Mouse (Mus musculus): ENCODE measurements around the gene Gm45716. TPM values are rescaled to one million over a fixed set of nuclear protein-coding genes. Genes with fewer than 3 reads are reported as not detected.

Gene Gm45716
- polyA plus RNA-seq, 1 experiment from 2014 or later, result 23.6 TPM

GRCm38 (mm10) chr11:90241874-90242273 lies 54.4 kb downstream of the Gm45716 start:
- H3K4me2 ChIP-seq, result no peak overlapping the region
- WGBS, result 94% methylated on average over 2 of the region's 2 CpGs

GRCm38 (mm10) chr11:90243300-90243699 lies 55.8 kb downstream of the Gm45716 start:
- no peak overlapping the region for H3K4me3 ChIP-seq
- 94% methylated on average over 2 of the region's 2 CpGs for WGBS
- H3K9ac ChIP-seq, result no peak overlapping the region
- H3K4me1 ChIP-seq, result no peaks in the 10 kb centered on the region
- ATAC-seq (replicated peaks), result no peak
- no peaks in the 10 kb centered on the region for H3K36me3 ChIP-seq (replicated peaks)
- H3K4me2 ChIP-seq, result no peak overlapping the region
- no peak overlapping the region for H3K27ac ChIP-seq
- H3K9me3 ChIP-seq, result no peaks in the 10 kb centered on the region
- no peaks in the 10 kb centered on the region for H3K27me3 ChIP-seq (replicated peaks)

More at GRCm38 (mm10) chr11:90241874-90242273, 54.4 kb downstream of the Gm45716 start:
- Histone ChIP-seq H3K9ac (no peak overlapping the region), H3K27me3 (replicated peaks) (no peaks in the 10 kb centered on the region), H3K4me1 (no peaks in the 10 kb centered on the region), H3K4me3 (no peak overlapping the region), H3K9me3 (no peaks in the 10 kb centered on the region), H3K27ac (no peak overlapping the region), H3K36me3 (replicated peaks) (no peaks in the 10 kb centered on the region)
- no peak for ATAC-seq (replicated peaks)

- Histone ChIP-seq H3K4me1 (peaks cover 12% of the 10 kb centered on the region), H3K4me3 (no peak overlapping the region), H3K27ac (no peak overlapping the region), H3K9ac (no peak overlapping the region), H3K36me3 (replicated peaks) (no peaks in the 10 kb centered on the region), H3K9me3 (no peaks in the 10 kb centered on the region), H3K4me2 (no peak overlapping the region), H3K27me3 (replicated peaks) (no peaks in the 10 kb centered on the region)
- WGBS, result 81% methylated on average over 6 of the region's 6 CpGs
- ATAC-seq (replicated peaks), result no peak
Observed at GRCm38 (mm10) chr11:90245630-90246029, 58.1 kb downstream of the Gm45716 start.

- Histone ChIP-seq H3K9me3 (no peaks in the 10 kb centered on the region), H3K27ac (no peak overlapping the region), H3K9ac (no peak overlapping the region), H3K4me3 (no peak overlapping the region), H3K36me3 (replicated peaks) (no peaks in the 10 kb centered on the region), H3K4me2 (no peak overlapping the region), H3K4me1 (peaks cover 21% of the 10 kb centered on the region), H3K27me3 (replicated peaks) (no peaks in the 10 kb centered on the region)
- no peak for ATAC-seq (replicated peaks)
- whole genome bisulfite sequencing, result 89% methylated on average over 4 of the region's 4 CpGs
Observed at GRCm38 (mm10) chr11:90246676-90247075, 59.2 kb downstream of the Gm45716 start.

GRCm38 (mm10) chr11:90247793-90248192 lies 60.3 kb downstream of the Gm45716 start:
- ATAC-seq (replicated peaks), result no peak

GRCm38 (mm10) chr11:90249025-90249650 lies 61.7 kb downstream of the Gm45716 start, which contains the start of gene Mmd:
Gene Mmd, plus strand, starts transcription at chr11:90249456.
- Histone ChIP-seq H3K9me3 (no peaks in the 10 kb centered on the region), H3K4me3 (peak within 1 kb of the TSS; percentile 69), H3K4me2 (peak within 1 kb of the TSS; percentile 83), H3K4me1 (peaks cover 35% of the 10 kb centered on the region), H3K27me3 (replicated peaks) (no peaks in the 10 kb centered on the region), H3K9ac (peak within 1 kb of the TSS; percentile 88), H3K27ac (peak within 1 kb of the TSS; percentile 93), H3K36me3 (replicated peaks) (no peaks in the 10 kb centered on the region)
- WGBS, result under 1% methylated on average over 47 of the region's 51 CpGs
- ATAC-seq (replicated peaks), result peak; percentile 99

More at GRCm38 (mm10) chr11:90247793-90248192, 60.3 kb downstream of the Gm45716 start:
- Histone ChIP-seq H3K4me3 (no peak overlapping the region), H3K9me3 (no peaks in the 10 kb centered on the region), H3K4me2 (no peak overlapping the region), H3K27me3 (replicated peaks) (no peaks in the 10 kb centered on the region), H3K4me1 (peaks cover 31% of the 10 kb centered on the region), H3K9ac (no peak overlapping the region), H3K36me3 (replicated peaks) (no peaks in the 10 kb centered on the region), H3K27ac (0 out of 2 replicates have a peak overlapping the region, but pooled peaks have one; percentile 93)
- 77% methylated on average over 4 of the region's 4 CpGs for WGBS

- H3K4me3 ChIP-seq, result peak overlapping the region; percentile 69
- peak; percentile 69 for ATAC-seq (replicated peaks)
- peak overlapping the region; percentile 93 for H3K27ac ChIP-seq
- no peaks in the 10 kb centered on the region for H3K36me3 ChIP-seq (replicated peaks)
- 0% methylated on average over 22 of the region's 22 CpGs for WGBS
- H3K4me1 ChIP-seq, result peaks cover 35% of the 10 kb centered on the region
- no peaks in the 10 kb centered on the region for H3K9me3 ChIP-seq
- H3K4me2 ChIP-seq, result peak overlapping the region; percentile 83
- no peaks in the 10 kb centered on the region for H3K27me3 ChIP-seq (replicated peaks)
- peak overlapping the region; percentile 88 for H3K9ac ChIP-seq
Observed at GRCm38 (mm10) chr11:90249701-90250141, 62.2 kb downstream of the Gm45716 start.

GRCm38 (mm10) chr11:90250189-90250588 lies 62.7 kb downstream of the Gm45716 start:
- H3K27ac ChIP-seq, result peak overlapping the region; percentile 93
- WGBS, result 2% methylated on average over 9 of the region's 9 CpGs
- H3K27me3 ChIP-seq (replicated peaks), result no peaks in the 10 kb centered on the region
- peak overlapping the region; percentile 88 for H3K9ac ChIP-seq
- no peaks in the 10 kb centered on the region for H3K36me3 ChIP-seq (replicated peaks)
- peak overlapping the region; percentile 69 for H3K4me3 ChIP-seq
- peak overlapping the region; percentile 83 for H3K4me2 ChIP-seq
- H3K9me3 ChIP-seq, result no peaks in the 10 kb centered on the region
- H3K4me1 ChIP-seq, result peaks cover 35% of the 10 kb centered on the region
- ATAC-seq (replicated peaks), result no peak

GRCm38 (mm10) chr11:90250730-90251129 lies 63.2 kb downstream of the Gm45716 start:
- Histone ChIP-seq H3K27me3 (replicated peaks) (no peaks in the 10 kb centered on the region), H3K4me1 (peaks cover 37% of the 10 kb centered on the region), H3K36me3 (replicated peaks) (no peaks in the 10 kb centered on the region), H3K4me2 (peak overlapping the region; percentile 83), H3K9ac (peak overlapping the region; percentile 88), H3K9me3 (no peaks in the 10 kb centered on the region), H3K4me3 (peak overlapping the region; percentile 69), H3K27ac (peak overlapping the region; percentile 93)
- no peak for ATAC-seq (replicated peaks)
- 48% methylated on average over 7 of the region's 7 CpGs for WGBS

- Histone ChIP-seq H3K27ac (no peak overlapping the region), H3K27me3 (replicated peaks) (no peaks in the 10 kb centered on the region), H3K4me3 (no peak overlapping the region), H3K4me1 (peaks cover 39% of the 10 kb centered on the region), H3K36me3 (replicated peaks) (no peaks in the 10 kb centered on the region), H3K9ac (no peak overlapping the region), H3K4me2 (peak overlapping the region; percentile 83; the same call in 1 of the 2 replicates), H3K9me3 (no peaks in the 10 kb centered on the region)
- no peak for ATAC-seq (replicated peaks)
- 30% methylated on average over 2 of the region's 2 CpGs for WGBS
Observed at GRCm38 (mm10) chr11:90251923-90252322, 64.4 kb downstream of the Gm45716 start.

GRCm38 (mm10) chr11:90252366-90252765 lies 64.9 kb downstream of the Gm45716 start:
- peak overlapping the region; percentile 83; the same call in 1 of the 2 replicates for H3K4me2 ChIP-seq
- ATAC-seq (replicated peaks), result no peak
- WGBS, result 64% methylated on average over 8 of the region's 8 CpGs

GRCm38 (mm10) chr11:90254536-90254935 lies 67.1 kb downstream of the Gm45716 start:
- Histone ChIP-seq H3K4me1 (peaks cover 33% of the 10 kb centered on the region), H3K9me3 (no peaks in the 10 kb centered on the region), H3K4me3 (no peak overlapping the region), H3K4me2 (no peak overlapping the region), H3K36me3 (replicated peaks) (no peaks in the 10 kb centered on the region), H3K27ac (no peak overlapping the region), H3K9ac (no peak overlapping the region), H3K27me3 (replicated peaks) (no peaks in the 10 kb centered on the region)
- 84% methylated on average over 3 of the region's 3 CpGs for WGBS
- ATAC-seq (replicated peaks), result no peak

More at GRCm38 (mm10) chr11:90252366-90252765, 64.9 kb downstream of the Gm45716 start:
- Histone ChIP-seq H3K27me3 (replicated peaks) (no peaks in the 10 kb centered on the region), H3K4me3 (no peak overlapping the region), H3K9ac (no peak overlapping the region), H3K36me3 (replicated peaks) (no peaks in the 10 kb centered on the region), H3K4me1 (peaks cover 39% of the 10 kb centered on the region), H3K27ac (no peak overlapping the region), H3K9me3 (no peaks in the 10 kb centered on the region)

GRCm38 (mm10) chr11:90255687-90256086 lies 68.2 kb downstream of the Gm45716 start:
- WGBS, result 84% methylated on average over 6 of the region's 6 CpGs
- Histone ChIP-seq H3K27me3 (replicated peaks) (no peaks in the 10 kb centered on the region), H3K9me3 (no peaks in the 10 kb centered on the region), H3K4me2 (no peak overlapping the region), H3K4me1 (peaks cover 26% of the 10 kb centered on the region), H3K9ac (no peak overlapping the region), H3K27ac (no peak overlapping the region), H3K4me3 (no peak overlapping the region), H3K36me3 (replicated peaks) (0 out of 2 replicates have a peak, but pooled peaks cover 9% of the 10 kb centered on the region)
- no peak for ATAC-seq (replicated peaks)

Data from midbrain, embryonic 15.5 days (tissue).